Mouse (Mus musculus) liver, embryonic 14.5 days (tissue): ENCODE data around the gene Rnf11.

Experiments
- CTCF ChIP-seq: IDR thresholded peaks from 2 replicates; pipeline ENCODE4 v1.5.1; 2016; ENCODE audit warnings: antibody characterized with exemption, low read depth, control low read depth
- EP300 ChIP-seq: IDR thresholded peaks from 2 replicates; pipeline ENCODE4 v1.6.1; 2016; ENCODE audit warnings: antibody characterized with exemption, low read depth

DNA sequence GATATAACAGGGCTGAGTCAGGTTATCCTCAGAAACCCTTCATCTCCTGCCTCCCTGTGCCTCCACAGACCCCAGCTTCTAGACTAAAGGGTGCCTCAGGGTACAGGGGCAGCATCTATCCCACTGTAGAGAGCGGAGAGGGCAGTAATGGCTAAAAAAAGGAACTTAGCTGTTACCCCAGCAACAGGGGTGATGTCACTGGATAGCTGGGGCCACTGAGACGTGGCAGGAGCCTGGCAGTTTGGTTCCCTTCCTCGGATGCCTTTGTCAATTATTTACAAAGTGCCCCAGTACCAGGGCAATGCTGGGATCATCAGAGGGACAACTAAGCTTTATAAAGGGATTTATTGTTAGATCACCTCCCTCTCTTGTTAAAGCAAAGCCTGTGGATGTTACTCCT lies 65.5 kb downstream of the Rnf11 start:
- TF ChIP-seq CTCF (no peak), EP300 (no peak)
